Mouse (Mus musculus) megakaryocyte, embryonic 14.5 days (primary cell): Measurements from ENCODE around the gene Sh3tc1. TPM values are rescaled to one million over a fixed set of nuclear protein-coding genes. Genes with fewer than 3 reads are reported as not detected.

ENCODE experiments used
- H3K27me3 ChIP-seq: replicated peaks from 2 replicates; pipeline ENCODE3; 2012; ENCODE audit warnings: inconsistent platforms
- H3K36me3 ChIP-seq: replicated peaks from 2 replicates; pipeline ENCODE3; 2012; ENCODE audit warnings: low read length, inconsistent platforms, mixed read lengths
- H3K4me1 ChIP-seq: 2 replicates; pipeline ENCODE4 v1.6.1; 2012; ENCODE audit warnings: inconsistent platforms
- H3K4me3 ChIP-seq: replicated peaks from 2 replicates; pipeline ENCODE3; 2012; ENCODE audit warnings: moderate library complexity, mild to moderate bottlenecking, inconsistent platforms
- H3K9me3 ChIP-seq: 2 replicates; pipeline ENCODE4 v1.6.1; 2012; ENCODE audit warnings: inconsistent platforms
- FLI1 ChIP-seq: IDR thresholded peaks from 2 replicates; pipeline ENCODE4 v1.6.1; 2012; ENCODE audit warnings: low read length, inconsistent platforms, mixed read lengths
- GATA1 ChIP-seq: IDR thresholded peaks from 3 replicates; pipeline ENCODE4 v1.6.1; 2012; ENCODE audit warnings: mixed read lengths, low read length, inconsistent platforms, borderline replicate concordance
- polyA plus RNA-seq: library from polyadenylated mRNA; stranded (reverse); fragments of >175 nt; gene quantifications from 2 replicates; pipeline ENCODE4 v1.2.3, GENCODE M21; 2012; ENCODE audit warnings: low replicate concordance; ENCODE audit not compliant: insufficient read depth

The Sh3tc1 gene
- polyA plus RNA-seq, 1 experiment = 2.6 TPM

GRCm38 (mm10) chr5:35725840-35726239, 13.9 kb downstream of the Sh3tc1 start:
- no peaks in the 10 kb centered on the region for H3K36me3 ChIP-seq
- no peaks in the 10 kb centered on the region for H3K9me3 ChIP-seq
- TF ChIP-seq FLI1 (no peak), GATA1 (no peak)
- H3K4me3 ChIP-seq = no peak overlapping the region
- peaks cover 70% of the 10 kb centered on the region for H3K27me3 ChIP-seq
- H3K4me1 ChIP-seq = peaks cover 77% of the 10 kb centered on the region

GRCm38 (mm10) chr5:35723900-35724299, 15.9 kb downstream of the Sh3tc1 start:
- H3K27me3 ChIP-seq = peaks cover 63% of the 10 kb centered on the region
- no peaks in the 10 kb centered on the region for H3K9me3 ChIP-seq
- peaks cover 85% of the 10 kb centered on the region for H3K4me1 ChIP-seq
- no peaks in the 10 kb centered on the region for H3K36me3 ChIP-seq
- no peak overlapping the region for H3K4me3 ChIP-seq
- TF ChIP-seq GATA1 (no peak), FLI1 (no peak)

GRCm38 (mm10) chr5:35722654-35723053, 17.1 kb downstream of the Sh3tc1 start:
- peaks cover 85% of the 10 kb centered on the region for H3K4me1 ChIP-seq
- H3K4me3 ChIP-seq = peak overlapping the region; percentile 76
- no peaks in the 10 kb centered on the region for H3K36me3 ChIP-seq
- H3K9me3 ChIP-seq = no peaks in the 10 kb centered on the region
- peaks cover 55% of the 10 kb centered on the region for H3K27me3 ChIP-seq
- TF ChIP-seq FLI1 (no peak), GATA1 (peak; percentile 8; the same call in 1 of the 3 replicates)

- no peaks in the 10 kb centered on the region for H3K36me3 ChIP-seq
- H3K27me3 ChIP-seq = peaks cover 53% of the 10 kb centered on the region
- no peak for TF ChIP-seq FLI1
- no peak for TF ChIP-seq GATA1
- no peaks in the 10 kb centered on the region for H3K9me3 ChIP-seq
- peaks cover 86% of the 10 kb centered on the region for H3K4me1 ChIP-seq
- no peak overlapping the region for H3K4me3 ChIP-seq
These were observed 17.9 kb downstream of the Sh3tc1 start for GRCm38 (mm10) chr5:35721933-35722332.

- Histone ChIP-seq H3K27me3 (peaks cover 56% of the 10 kb centered on the region), H3K9me3 (no peaks in the 10 kb centered on the region), H3K36me3 (no peaks in the 10 kb centered on the region), H3K4me3 (no peak overlapping the region), H3K4me1 (peaks cover 75% of the 10 kb centered on the region)
- TF ChIP-seq GATA1 (no peak), FLI1 (no peak)
These were observed 19.9 kb downstream of the Sh3tc1 start for GRCm38 (mm10) chr5:35719880-35720279.

GRCm38 (mm10) chr5:35719343-35719742, 20.4 kb downstream of the Sh3tc1 start:
- Histone ChIP-seq H3K4me3 (no peak overlapping the region), H3K4me1 (peaks cover 70% of the 10 kb centered on the region), H3K27me3 (peaks cover 60% of the 10 kb centered on the region), H3K36me3 (no peaks in the 10 kb centered on the region), H3K9me3 (no peaks in the 10 kb centered on the region)
- TF ChIP-seq GATA1 = no peak
- no peak for TF ChIP-seq FLI1

- TF ChIP-seq GATA1 = no peak
- H3K27me3 ChIP-seq = peaks cover 59% of the 10 kb centered on the region
- no peaks in the 10 kb centered on the region for H3K9me3 ChIP-seq
- H3K36me3 ChIP-seq = no peaks in the 10 kb centered on the region
- peaks cover 68% of the 10 kb centered on the region for H3K4me1 ChIP-seq
- H3K4me3 ChIP-seq = no peak overlapping the region
These were observed 21.0 kb downstream of the Sh3tc1 start for GRCm38 (mm10) chr5:35718817-35719216.

- Histone ChIP-seq H3K36me3 (no peaks in the 10 kb centered on the region), H3K27me3 (peaks cover 61% of the 10 kb centered on the region), H3K9me3 (no peaks in the 10 kb centered on the region), H3K4me3 (no peak overlapping the region), H3K4me1 (peaks cover 67% of the 10 kb centered on the region)
- TF ChIP-seq GATA1 = no peak
- no peak for TF ChIP-seq FLI1
These were observed 21.8 kb downstream of the Sh3tc1 start for GRCm38 (mm10) chr5:35717946-35718345.

- TF ChIP-seq GATA1 = no peak
- TF ChIP-seq FLI1 = no peak
- Histone ChIP-seq H3K36me3 (no peaks in the 10 kb centered on the region), H3K9me3 (no peaks in the 10 kb centered on the region), H3K27me3 (peaks cover 65% of the 10 kb centered on the region), H3K4me1 (peaks cover 62% of the 10 kb centered on the region), H3K4me3 (no peak overlapping the region)
These were observed 22.3 kb downstream of the Sh3tc1 start for GRCm38 (mm10) chr5:35717455-35717854.

GRCm38 (mm10) chr5:35713649-35714354, 26.0 kb downstream of the Sh3tc1 start:
- H3K36me3 ChIP-seq = no peaks in the 10 kb centered on the region
- H3K4me1 ChIP-seq = peaks cover 47% of the 10 kb centered on the region
- H3K4me3 ChIP-seq = peak overlapping the region; percentile 47
- TF ChIP-seq FLI1 (no peak), GATA1 (no peak)
- H3K27me3 ChIP-seq = peaks cover 73% of the 10 kb centered on the region
- no peaks in the 10 kb centered on the region for H3K9me3 ChIP-seq

GRCm38 (mm10) chr5:35712517-35712916, 27.3 kb downstream of the Sh3tc1 start:
- no peaks in the 10 kb centered on the region for H3K36me3 ChIP-seq
- TF ChIP-seq GATA1 (no peak), FLI1 (no peak)
- peaks cover 35% of the 10 kb centered on the region for H3K4me1 ChIP-seq
- no peak overlapping the region for H3K4me3 ChIP-seq
- H3K27me3 ChIP-seq = peaks cover 72% of the 10 kb centered on the region
- no peaks in the 10 kb centered on the region for H3K9me3 ChIP-seq
